Comparison of ENCODE assay signal across 20 mouse cellular contexts in the genomic region with DNA sequence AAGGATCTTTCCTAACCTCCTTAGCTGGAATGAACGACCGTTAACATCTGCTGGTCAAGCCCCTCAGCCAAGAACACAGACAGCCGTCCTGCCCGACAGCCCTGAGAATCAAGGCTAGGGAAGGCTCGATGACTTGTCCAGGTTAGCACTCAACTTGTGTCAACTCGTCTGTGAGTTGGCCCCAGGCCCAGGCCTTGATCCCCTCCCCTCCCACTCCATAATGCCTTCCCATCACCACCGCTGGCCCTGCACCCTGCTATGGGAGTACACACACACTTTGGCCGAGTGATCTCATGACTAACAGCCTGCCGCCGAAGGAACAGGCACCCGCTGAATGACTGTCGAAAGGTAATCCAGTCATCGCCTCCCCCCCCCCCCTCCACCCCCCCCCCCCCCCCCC.
A peak's percentile ranks its signal among the peaks of the same experiment; 100 is the strongest.
DNase-seq lines count a peak whose midpoint lies in the region; ATAC-seq and TF ChIP-seq lines count a peak whose summit lies in the region.
"Had no signal": no experiment of that assay in that cellular context is flagged by ENCODE, and none has a peak within 500 bp of the region (broad histone marks: within the 10 kb centered on the region; RNA-seq: fewer than 3 reads in every experiment).

No protein-coding gene starts in this region.

- TF ChIP-seq EP300 in heart, postnatal 0 days (IDR thresholded peaks at IDR 0.05; ENCODE audit: low read depth), result no peak
- no peak for TF ChIP-seq EP300 in stomach, postnatal 0 days (optimal IDR thresholded peaks at IDR 0.05)

- no peak overlapping the region for H3K4me3 ChIP-seq in heart, postnatal 0 days (ENCODE audit: low read depth, low read length)
- no peak overlapping the region for H3K4me3 ChIP-seq in stomach, embryonic 16.5 days (replicated peaks; ENCODE audit: low read length)
- H3K4me3 ChIP-seq in stomach, postnatal 0 days (ENCODE audit: low read depth, low read length), result no peak overlapping the region
- H3K4me3 ChIP-seq: embryonic facial prominence, embryonic 13.5 days; forebrain, embryonic 13.5 days; hindbrain, embryonic 10.5 days; intestine, embryonic 15.5 days had no signal

- TF ChIP-seq CTCF in heart, postnatal 0 days (IDR thresholded peaks at IDR 0.05; ENCODE audit: low read depth), result no peak
- no peak for TF ChIP-seq CTCF in stomach, postnatal 0 days (IDR thresholded peaks at IDR 0.05; ENCODE audit: low read depth)

- H3K27ac ChIP-seq in heart, postnatal 0 days (ENCODE audit: low read depth), result no peak overlapping the region
- no peak overlapping the region for H3K27ac ChIP-seq in stomach, embryonic 16.5 days (ENCODE audit: low read length)
- no peak overlapping the region for H3K27ac ChIP-seq in stomach, postnatal 0 days (replicated peaks)
- H3K27ac ChIP-seq: embryonic facial prominence, embryonic 13.5 days; forebrain, embryonic 13.5 days; hindbrain, embryonic 10.5 days; hindbrain, embryonic 14.5 days; intestine, embryonic 15.5 days had no signal

- no peaks in the 10 kb centered on the region for H3K9me3 ChIP-seq in heart, postnatal 0 days (replicated peaks; ENCODE audit: control insufficient read depth, low read length)
- H3K9me3 ChIP-seq in stomach, embryonic 16.5 days (replicated peaks; ENCODE audit: control insufficient read depth, low read length), result no peaks in the 10 kb centered on the region
- no peaks in the 10 kb centered on the region for H3K9me3 ChIP-seq in stomach, postnatal 0 days (ENCODE audit: control insufficient read depth, low read length)
- H3K9me3 ChIP-seq: embryonic facial prominence, embryonic 13.5 days; forebrain, embryonic 13.5 days; hindbrain, embryonic 10.5 days; intestine, embryonic 15.5 days had no signal

- H3K27me3 ChIP-seq in heart, postnatal 0 days (ENCODE audit: control insufficient read depth, insufficient read depth, low read length), result no peaks in the 10 kb centered on the region
- H3K27me3 ChIP-seq in stomach, embryonic 16.5 days (ENCODE audit: control insufficient read depth, insufficient read depth, low read length), result no peaks in the 10 kb centered on the region
- H3K27me3 ChIP-seq in stomach, postnatal 0 days (ENCODE audit: control insufficient read depth, insufficient read depth, low read length), result no peaks in the 10 kb centered on the region
- H3K27me3 ChIP-seq: CH12.LX; embryonic facial prominence, embryonic 13.5 days; forebrain, embryonic 13.5 days; intestine, embryonic 15.5 days had no signal

- ATAC-seq in heart, postnatal 0 days (ENCODE audit: insufficient read depth, low read depth), result peak; percentile 47; the same call in 1 of the 2 replicates
- ATAC-seq in stomach, embryonic 16.5 days (ENCODE audit: insufficient read depth, low FRiP score), result peak; percentile 25; the same call in 1 of the 2 replicates
- ATAC-seq in stomach, postnatal 0 days (ENCODE audit: low FRiP score, low TSS enrichment), result no peak
- ATAC-seq: forebrain, embryonic 13.5 days; forebrain, postnatal 0 days; intestine, embryonic 15.5 days had no signal

- WGBS in heart, postnatal 0 days, result 49% methylated on average over 12 of the region's 13 CpGs
- 66% methylated on average over 13 of the region's 13 CpGs for WGBS in stomach, embryonic 16.5 days
- 65% methylated on average over 12 of the region's 13 CpGs for WGBS in stomach, postnatal 0 days

- DNase-seq in adrenal gland, postnatal 10 days, result peak; percentile 23
- no peak for DNase-seq in adrenal gland, postnatal 4 days (ENCODE audit: low spot score in 2 of 2)
- DNase-seq in heart, postnatal 0 days (ENCODE audit: low spot score), result peak; percentile 4
- DNase-seq in heart, adult 9 months (ENCODE audit: low spot score in 2 of 2), result no peak
- no peak for DNase-seq in stomach, postnatal 0 days (ENCODE audit: low spot score)
- DNase-seq in fat pad, adult 2 months (ENCODE audit: extremely low read depth, low read depth, low spot score), result peak; percentile 56
- no peak for DNase-seq in thymus, postnatal 4 days
- DNase-seq: cerebellum, adult 2 months; embryo, embryonic 11 days; forebrain, postnatal 0 days; gastrocnemius, postnatal 14 days; heart, postnatal 14 days; kidney, adult 2 months had no signal

- no peak overlapping the region for H3K4me2 ChIP-seq in heart, postnatal 0 days (ENCODE audit: low read depth, low read length)
- H3K4me2 ChIP-seq in stomach, embryonic 16.5 days (ENCODE audit: low read depth, low read length), result no peak overlapping the region
- H3K4me2 ChIP-seq in stomach, postnatal 0 days (replicated peaks; ENCODE audit: low read depth), result no peak overlapping the region
- H3K4me2 ChIP-seq: embryonic facial prominence, embryonic 13.5 days; forebrain, embryonic 13.5 days; hindbrain, embryonic 14.5 days; intestine, embryonic 15.5 days had no signal

- H3K4me1 ChIP-seq in heart, postnatal 0 days (ENCODE audit: control insufficient read depth, insufficient read depth), result no peaks in the 10 kb centered on the region
- H3K4me1 ChIP-seq in stomach, embryonic 16.5 days (ENCODE audit: control insufficient read depth, insufficient read depth, low read length), result no peaks in the 10 kb centered on the region
- H3K4me1 ChIP-seq in stomach, postnatal 0 days (replicated peaks; ENCODE audit: control insufficient read depth, insufficient read depth), result no peaks in the 10 kb centered on the region
- H3K4me1 ChIP-seq: embryonic facial prominence, embryonic 13.5 days; intestine, embryonic 15.5 days had no signal

- no peak overlapping the region for H3K9ac ChIP-seq in heart, postnatal 0 days (replicated peaks; ENCODE audit: low read depth, low read length)
- H3K9ac ChIP-seq in stomach, embryonic 16.5 days (ENCODE audit: low read length), result no peak overlapping the region
- no peak overlapping the region for H3K9ac ChIP-seq in stomach, postnatal 0 days (ENCODE audit: low read length)
- H3K9ac ChIP-seq: embryonic facial prominence, embryonic 13.5 days; forebrain, embryonic 13.5 days; forebrain, postnatal 0 days; hindbrain, embryonic 14.5 days; intestine, embryonic 15.5 days had no signal

- H3K36me3 ChIP-seq in heart, postnatal 0 days (replicated peaks; ENCODE audit: control insufficient read depth, insufficient read depth, low read length), result peaks cover 62% of the 10 kb centered on the region
- H3K36me3 ChIP-seq in stomach, embryonic 16.5 days (ENCODE audit: control insufficient read depth, insufficient read depth, low read length), result peaks cover 6% of the 10 kb centered on the region; the same call in 1 of the 2 replicates
- peaks cover 6% of the 10 kb centered on the region; the same call in 1 of the 2 replicates for H3K36me3 ChIP-seq in stomach, postnatal 0 days (ENCODE audit: control insufficient read depth, insufficient read depth, low read length)
- H3K36me3 ChIP-seq: hindbrain, embryonic 10.5 days; intestine, embryonic 15.5 days had no signal

Comparison
In these comparisons a context has a peak if more than half of its experiments do, and no peak if none do; other contexts are left out.
1. DNase-seq: peak in adrenal gland, postnatal 10 days (single experiment), heart, postnatal 0 days (single experiment) and fat pad, adult 2 months (single experiment); none in adrenal gland, postnatal 4 days (0 of 2), heart, adult 9 months (0 of 2), stomach, postnatal 0 days (single experiment) and thymus, postnatal 4 days (single experiment).